Mouse (Mus musculus): ENCODE measurements at regions not wholly inside any gene's neighbourhood (a gene's known extent, or its start where the extent isn't known, plus 50 kb on each side); places are given as distances from the start of the nearest gene placed in this dataset.

- TF ChIP-seq POLR2A (IDR thresholded peaks at IDR 0.05; ENCODE audit: low read depth, low read length) (no peak), CTCF (IDR thresholded peaks at IDR 0.05; ENCODE audit: extremely low read depth, insufficient read length, insufficient replicate concordance, low read depth, low read length) (no peak)
These were observed 113.3 kb downstream of the Amer2 start for GRCm38 (mm10) chr14:60486278-60486935.
